Mouse (Mus musculus): Measurements from ENCODE around the gene Maco1. TPM values are rescaled to one million over a fixed set of nuclear protein-coding genes. Genes with fewer than 3 reads are reported as not detected.

Maco1 gene
- 36.1 and 39.9 TPM in 2 replicates for polyA plus RNA-seq (2015; fragmentation: Nextera tagmentation; extraction: Ambion mirVana)

DNA sequence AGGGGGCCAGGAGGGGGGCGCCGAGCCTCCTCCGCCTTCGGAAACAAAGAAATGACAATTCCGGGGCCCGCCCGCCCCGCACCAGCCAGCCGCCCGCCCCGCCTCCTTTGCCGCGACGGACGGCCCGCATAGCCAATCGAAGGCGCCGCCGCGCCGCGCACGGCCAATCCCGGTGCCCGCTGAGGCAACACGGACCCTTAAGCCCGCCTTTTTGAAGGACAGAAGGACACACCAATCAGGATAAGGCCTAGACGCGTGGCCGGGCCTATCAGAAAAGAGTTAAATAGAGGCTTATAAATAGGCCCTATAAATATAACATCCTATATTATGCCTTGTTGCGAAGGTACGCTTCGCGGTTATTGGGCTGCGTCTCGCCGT is at the start of gene Maco1:
Gene Maco1, minus strand, starts transcription at position 87 of the 378 bp plus-strand sequence.
- Histone ChIP-seq H3K36me3 (no peaks in the 10 kb centered on the region), H3K27me3 (no peaks in the 10 kb centered on the region), H3K9ac (peak within 1 kb of the TSS; percentile 93), H3K4me3 (peak within 1 kb of the TSS; percentile 99), H3K4me2 (peak within 1 kb of the TSS; percentile 87), H3K4me1 (peaks cover 32% of the 10 kb centered on the region), H3K27ac (peak within 1 kb of the TSS; percentile 90), H3K9me3 (no peaks in the 10 kb centered on the region)
- under 1% methylated on average over 38 of the region's 38 CpGs for WGBS
- peak; percentile 98 for ATAC-seq (ENCODE audit: borderline replicate concordance, extremely low read depth, low FRiP score, low TSS enrichment)

DNA sequence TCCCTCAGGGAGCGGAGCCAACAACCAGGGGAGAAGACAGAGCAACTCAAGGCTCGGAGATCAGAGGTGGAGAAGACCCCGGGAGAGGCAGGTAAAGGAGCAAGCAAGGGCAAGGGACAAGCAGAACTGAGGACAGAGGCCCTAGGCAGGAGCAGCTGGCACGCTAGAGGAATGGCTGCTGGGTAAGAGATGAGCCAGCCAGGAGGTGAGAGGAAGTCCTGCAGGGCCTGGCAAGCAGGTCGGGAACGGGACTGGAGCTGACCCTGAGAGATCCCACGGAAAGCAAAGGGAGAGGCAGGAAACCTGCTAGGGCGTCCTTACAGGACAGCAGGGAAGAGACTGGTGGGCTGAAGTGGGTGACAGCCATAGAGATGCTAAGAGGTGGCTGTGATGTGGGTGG is 48.0 kb upstream of the Maco1 start:
- Histone ChIP-seq H3K4me3 (no peak overlapping the region), H3K9ac (no peak overlapping the region), H3K36me3 (peaks cover 87% of the 10 kb centered on the region), H3K4me1 (no peaks in the 10 kb centered on the region), H3K27ac (no peak overlapping the region), H3K4me2 (no peak overlapping the region), H3K27me3 (no peaks in the 10 kb centered on the region), H3K9me3 (no peaks in the 10 kb centered on the region)
- ATAC-seq (ENCODE audit: borderline replicate concordance, extremely low read depth, low FRiP score, low TSS enrichment): no peak
- 91% methylated on average over 8 of the region's 8 CpGs for WGBS

DNA sequence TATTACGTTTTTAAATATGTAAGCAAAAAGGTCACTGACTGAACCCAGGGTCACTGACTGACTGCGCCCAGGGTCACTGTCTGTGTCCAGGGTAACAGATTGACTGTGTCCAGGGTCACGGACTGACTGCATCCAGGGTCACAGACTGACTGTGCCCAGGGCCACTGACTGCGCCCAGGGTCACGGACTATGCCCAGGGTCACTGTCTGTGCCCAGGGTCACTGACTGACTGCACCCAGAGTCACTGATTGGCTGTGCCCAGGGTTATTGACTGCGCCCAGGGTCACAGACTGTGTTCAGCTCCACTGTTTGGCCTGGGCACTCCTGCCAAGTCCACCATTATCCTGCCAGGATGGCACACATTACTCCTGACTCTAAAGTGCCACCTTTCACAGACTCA is 44.1 kb upstream of the Maco1 start:
- Histone ChIP-seq H3K9me3 (no peaks in the 10 kb centered on the region), H3K4me3 (no peak overlapping the region), H3K36me3 (peaks cover 60% of the 10 kb centered on the region), H3K4me2 (no peak overlapping the region), H3K27me3 (no peaks in the 10 kb centered on the region), H3K4me1 (no peaks in the 10 kb centered on the region), H3K27ac (no peak overlapping the region), H3K9ac (no peak overlapping the region)
- WGBS: 81% methylated on average over 6 of the region's 6 CpGs
- no peak for ATAC-seq (ENCODE audit: borderline replicate concordance, extremely low read depth, low FRiP score, low TSS enrichment)

DNA sequence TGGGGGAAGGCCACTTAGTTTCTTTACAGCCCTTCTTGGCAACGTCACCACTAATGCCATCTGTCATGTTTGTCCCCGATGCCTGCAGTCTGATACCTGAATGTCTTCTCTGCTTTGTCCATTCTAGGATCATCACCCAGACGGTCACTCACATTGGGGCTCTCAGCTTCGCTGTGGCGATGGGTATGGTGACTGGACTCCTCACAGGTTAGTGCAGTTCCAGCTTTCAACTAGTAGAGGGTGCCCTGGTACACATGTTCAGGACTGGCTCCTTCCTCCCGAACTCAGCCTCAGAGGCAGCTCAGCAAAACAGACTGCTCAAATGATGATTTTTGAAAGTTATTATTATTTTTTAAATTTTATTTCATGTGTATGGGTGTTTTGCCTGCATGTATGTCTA is 39.0 kb upstream of the Maco1 start:
- Histone ChIP-seq H3K36me3 (peaks cover 18% of the 10 kb centered on the region), H3K4me2 (no peak overlapping the region), H3K27ac (no peak overlapping the region), H3K9ac (no peak overlapping the region), H3K9me3 (no peaks in the 10 kb centered on the region), H3K27me3 (no peaks in the 10 kb centered on the region), H3K4me1 (no peaks in the 10 kb centered on the region), H3K4me3 (no peak overlapping the region)
- no peak for ATAC-seq (ENCODE audit: borderline replicate concordance, extremely low read depth, low FRiP score, low TSS enrichment)
- WGBS: 79% methylated on average over 6 of the region's 6 CpGs

DNA sequence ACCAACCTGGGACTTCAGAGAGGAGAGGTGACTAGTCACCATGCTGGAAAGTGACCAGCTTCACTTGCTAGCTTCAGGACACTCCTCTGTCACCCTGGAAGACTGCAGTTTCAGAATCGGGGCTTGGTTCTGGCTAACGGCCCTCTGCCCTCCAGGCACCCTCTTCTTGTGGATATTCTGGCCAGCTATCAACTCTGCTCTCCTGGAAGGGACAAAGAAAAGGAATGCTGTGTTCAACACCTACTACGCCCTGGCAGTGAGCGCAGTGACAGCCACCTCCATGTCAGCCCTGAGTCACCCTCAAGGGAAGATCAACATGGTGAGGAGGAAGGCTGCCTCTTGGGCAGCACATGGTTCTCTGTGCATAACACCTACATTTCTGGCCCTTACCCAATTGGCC is 31.2 kb upstream of the Maco1 start:
- no peak overlapping the region for H3K27ac ChIP-seq

DNA sequence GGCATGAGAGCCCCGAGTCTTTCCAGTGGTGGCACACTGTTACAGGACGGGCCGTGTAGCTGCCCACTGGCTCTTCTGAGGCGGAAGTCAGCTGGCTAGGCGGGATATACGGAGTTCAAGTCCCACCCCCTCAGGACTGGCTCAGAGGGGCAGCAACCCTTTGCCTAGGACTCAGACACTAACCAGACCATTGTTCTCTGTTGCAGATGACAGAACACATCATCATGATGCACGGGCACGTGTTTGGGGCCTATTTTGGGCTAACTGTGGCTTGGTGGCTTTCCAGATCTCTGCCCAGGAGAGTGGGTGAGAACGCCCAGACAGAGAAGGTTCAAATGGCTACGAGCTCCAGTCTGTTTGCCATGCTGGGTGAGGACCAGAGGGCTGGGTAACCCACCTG is 30.7 kb upstream of the Maco1 start:
- Histone ChIP-seq H3K27me3 (no peaks in the 10 kb centered on the region), H3K27ac (no peak overlapping the region)
- ATAC-seq (ENCODE audit: borderline replicate concordance, extremely low read depth, low FRiP score, low TSS enrichment): no peak

More for the DNA sequence above, 31.2 kb upstream of the Maco1 start:
- Histone ChIP-seq H3K4me3 (no peak overlapping the region), H3K36me3 (no peaks in the 10 kb centered on the region), H3K27me3 (no peaks in the 10 kb centered on the region), H3K9ac (no peak overlapping the region), H3K9me3 (no peaks in the 10 kb centered on the region), H3K4me1 (peaks cover 5% of the 10 kb centered on the region), H3K4me2 (no peak overlapping the region)
- no peak for ATAC-seq (ENCODE audit: borderline replicate concordance, extremely low read depth, low FRiP score, low TSS enrichment)
- 88% methylated on average over 4 of the region's 4 CpGs for WGBS

DNA sequence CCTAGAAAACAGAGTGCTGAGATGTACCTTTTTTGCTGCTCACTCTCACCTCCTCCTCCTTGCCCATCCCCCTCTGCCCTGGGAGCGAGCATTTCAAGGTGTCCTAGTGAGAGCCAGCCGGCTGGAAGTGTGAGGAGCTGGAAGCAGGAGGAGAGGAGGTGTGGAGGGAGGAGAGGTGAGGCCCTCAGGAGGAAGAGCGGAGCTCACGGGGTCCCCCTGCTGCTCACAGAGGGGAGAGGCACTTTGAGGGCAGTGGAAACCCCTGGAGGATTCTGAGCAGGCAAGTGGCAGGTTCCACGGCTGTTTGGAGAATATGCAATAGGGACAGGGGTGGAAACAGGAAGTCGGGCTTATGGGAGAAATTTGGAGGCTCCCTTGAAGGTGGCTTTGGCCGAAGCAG is 30.1 kb upstream of the Maco1 start:
- WGBS: 19% methylated on average over 7 of the region's 7 CpGs
- H3K27me3 ChIP-seq: no peaks in the 10 kb centered on the region
- no peak overlapping the region for H3K9ac ChIP-seq
- H3K36me3 ChIP-seq: no peaks in the 10 kb centered on the region
- ATAC-seq (ENCODE audit: borderline replicate concordance, extremely low read depth, low FRiP score, low TSS enrichment): no peak
- H3K27ac ChIP-seq: no peak overlapping the region
- no peak overlapping the region for H3K4me2 ChIP-seq
- H3K9me3 ChIP-seq: no peaks in the 10 kb centered on the region
- peaks cover 8% of the 10 kb centered on the region for H3K4me1 ChIP-seq
- H3K4me3 ChIP-seq: no peak overlapping the region

More for the DNA sequence above, 30.7 kb upstream of the Maco1 start:
- H3K4me3 ChIP-seq: no peak overlapping the region
- no peak overlapping the region for H3K9ac ChIP-seq
- H3K4me1 ChIP-seq: peaks cover 8% of the 10 kb centered on the region
- no peaks in the 10 kb centered on the region for H3K9me3 ChIP-seq
- no peaks in the 10 kb centered on the region for H3K36me3 ChIP-seq
- WGBS: 77% methylated on average over 10 of the region's 10 CpGs
- no peak overlapping the region for H3K4me2 ChIP-seq

DNA sequence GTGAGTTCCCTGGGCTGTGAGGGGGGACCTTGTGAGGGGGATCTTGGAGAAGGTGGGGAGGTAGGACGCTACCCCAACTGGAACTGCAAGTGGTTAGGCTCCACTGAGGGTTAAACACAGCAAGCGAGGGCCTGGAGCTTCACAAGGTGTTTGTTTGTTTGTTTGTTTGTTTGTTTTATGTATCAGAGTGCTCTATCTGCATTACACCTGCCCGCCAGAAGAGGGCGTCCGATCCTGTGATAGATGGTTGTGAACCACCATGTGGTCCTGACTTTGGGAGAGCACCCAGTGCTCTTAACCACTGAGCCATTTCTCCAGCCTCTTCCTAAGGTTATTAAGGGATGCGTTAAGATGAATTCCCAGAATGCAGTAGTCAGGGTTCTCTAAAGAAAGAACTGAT is 26.9 kb upstream of the Maco1 start:
- no peaks in the 10 kb centered on the region for H3K27me3 ChIP-seq
- no peak for ATAC-seq (ENCODE audit: borderline replicate concordance, extremely low read depth, low FRiP score, low TSS enrichment)
- WGBS: 35% methylated on average over 6 of the region's 6 CpGs
- no peak overlapping the region for H3K9ac ChIP-seq
- H3K4me2 ChIP-seq: peak overlapping the region; percentile 54
- no peak overlapping the region for H3K27ac ChIP-seq
- no peaks in the 10 kb centered on the region for H3K36me3 ChIP-seq
- no peaks in the 10 kb centered on the region for H3K9me3 ChIP-seq
- H3K4me3 ChIP-seq: 0 out of 2 replicates have a peak overlapping the region, but pooled peaks have one; percentile 24
- H3K4me1 ChIP-seq: peaks cover 8% of the 10 kb centered on the region

DNA sequence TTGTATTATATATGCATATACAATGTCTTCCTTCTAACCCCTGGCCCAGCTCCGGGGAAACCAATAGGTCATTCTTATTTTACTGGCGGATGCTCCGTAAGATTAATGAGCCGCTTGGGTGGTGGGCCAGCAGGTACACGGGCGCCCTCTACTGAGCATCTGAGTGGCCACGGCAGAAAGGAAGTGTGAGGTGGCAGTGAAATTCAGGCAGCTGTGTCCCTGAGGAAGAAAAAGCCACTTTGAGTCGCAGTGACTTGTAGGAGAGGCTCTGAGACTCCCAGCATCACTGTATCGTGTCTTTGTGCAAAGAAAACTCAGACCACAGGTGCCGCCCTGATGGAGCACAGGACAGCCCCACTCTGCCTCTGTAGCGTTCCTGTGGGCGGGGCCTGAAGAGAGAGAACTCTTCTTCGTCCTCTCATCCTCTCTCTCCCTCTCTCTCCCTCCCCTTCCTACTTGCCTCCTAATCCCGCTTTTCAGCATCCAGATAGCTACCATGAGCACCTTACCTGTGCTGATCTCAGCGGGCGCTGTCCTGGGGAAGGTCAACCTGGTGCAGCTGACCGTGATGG is 26.4 kb upstream of the Maco1 start:
- no peaks in the 10 kb centered on the region for H3K9me3 ChIP-seq
- WGBS: 4% methylated on average over 17 of the region's 17 CpGs
- H3K9ac ChIP-seq: no peak overlapping the region
- no peaks in the 10 kb centered on the region for H3K27me3 ChIP-seq
- H3K4me2 ChIP-seq: peak overlapping the region; percentile 54
- no peaks in the 10 kb centered on the region for H3K36me3 ChIP-seq
- peaks cover 8% of the 10 kb centered on the region for H3K4me1 ChIP-seq
- ATAC-seq (ENCODE audit: borderline replicate concordance, extremely low read depth, low FRiP score, low TSS enrichment): peak; percentile 28; the same call in 1 of the 2 replicates
- H3K27ac ChIP-seq: no peak overlapping the region
- peak overlapping the region; percentile 24 for H3K4me3 ChIP-seq

DNA sequence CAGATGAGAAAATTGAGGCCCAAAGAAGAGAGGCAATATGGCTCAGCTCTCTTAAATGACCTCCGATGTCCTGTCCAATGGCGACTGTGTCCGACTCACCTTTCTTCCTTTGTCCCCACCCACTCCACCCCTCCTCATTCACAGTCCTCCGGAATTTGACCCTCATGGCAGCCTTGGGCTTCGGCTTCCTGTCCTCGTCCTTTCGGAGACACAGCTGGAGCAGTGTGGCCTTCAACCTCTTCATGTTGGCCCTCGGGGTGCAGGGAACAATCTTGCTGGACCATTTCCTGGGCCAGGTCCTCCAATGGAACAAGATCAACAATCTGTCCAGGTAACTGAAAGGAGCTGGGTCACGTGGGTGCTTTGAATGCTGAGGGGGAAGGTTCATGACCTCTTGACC is 23.0 kb upstream of the Maco1 start:
- no peak overlapping the region for H3K4me3 ChIP-seq
- H3K4me2 ChIP-seq: no peak overlapping the region
- H3K9ac ChIP-seq: no peak overlapping the region
- no peaks in the 10 kb centered on the region for H3K9me3 ChIP-seq
- no peaks in the 10 kb centered on the region for H3K36me3 ChIP-seq
- H3K4me1 ChIP-seq: peaks cover 15% of the 10 kb centered on the region
- no peak for ATAC-seq (ENCODE audit: borderline replicate concordance, extremely low read depth, low FRiP score, low TSS enrichment)
- H3K27me3 ChIP-seq: no peaks in the 10 kb centered on the region
- no peak overlapping the region for H3K27ac ChIP-seq
- 69% methylated on average over 9 of the region's 9 CpGs for WGBS

DNA sequence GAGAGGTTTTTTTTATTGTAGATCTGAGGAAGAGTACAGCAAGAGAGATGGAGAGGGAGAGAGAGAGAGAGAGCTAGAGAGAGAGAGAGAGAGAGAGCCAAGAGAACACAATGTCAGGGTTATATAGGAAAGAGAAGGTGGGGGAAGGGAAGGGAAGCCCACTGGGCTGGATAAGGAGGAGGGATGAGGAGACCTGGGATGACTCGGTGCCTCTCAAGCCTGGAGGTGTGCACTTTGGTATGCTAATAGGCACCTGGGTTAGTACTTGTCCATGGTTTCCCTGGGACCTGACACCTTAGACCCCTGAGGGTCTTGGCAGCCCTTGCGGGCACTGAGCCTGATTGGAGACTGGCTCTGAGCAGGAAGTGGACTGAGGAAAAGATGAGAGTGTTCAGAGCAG is 18.8 kb upstream of the Maco1 start:
- no peak overlapping the region for H3K9ac ChIP-seq

DNA sequence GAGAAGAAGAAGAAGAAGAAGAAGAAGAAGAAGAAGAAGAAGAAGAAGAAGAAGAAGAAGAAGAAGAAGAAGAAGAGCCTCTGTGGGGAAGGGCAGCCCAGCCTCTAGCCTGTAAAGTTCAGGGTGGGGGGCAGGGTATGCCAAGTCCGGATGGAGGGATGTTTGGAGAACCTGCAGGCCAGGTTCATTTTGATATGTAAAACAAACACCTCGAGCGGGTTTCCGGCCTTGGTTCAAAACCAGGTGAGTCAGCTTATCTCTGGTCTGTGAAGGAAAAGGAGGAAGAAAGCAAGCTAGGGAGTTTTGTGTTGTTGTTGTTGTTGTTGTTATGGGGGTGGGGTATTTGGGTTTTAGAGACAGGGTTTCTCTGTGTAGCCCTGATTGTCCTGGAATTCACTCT is 18.3 kb upstream of the Maco1 start:
- no peak overlapping the region for H3K27ac ChIP-seq
- no peak for ATAC-seq (ENCODE audit: borderline replicate concordance, extremely low read depth, low FRiP score, low TSS enrichment)
- no peaks in the 10 kb centered on the region for H3K9me3 ChIP-seq
- H3K4me1 ChIP-seq: peaks cover 17% of the 10 kb centered on the region; the same call in 1 of the 2 replicates
- no peak overlapping the region for H3K4me3 ChIP-seq
- WGBS: 20% methylated on average over 4 of the region's 4 CpGs
- H3K36me3 ChIP-seq: no peaks in the 10 kb centered on the region
- peaks cover 19% of the 10 kb centered on the region for H3K27me3 ChIP-seq
- no peak overlapping the region for H3K4me2 ChIP-seq
- H3K9ac ChIP-seq: no peak overlapping the region

More for the DNA sequence above, 18.8 kb upstream of the Maco1 start:
- whole genome bisulfite sequencing: 31% methylated on average over 2 of the region's 2 CpGs
- Histone ChIP-seq H3K4me3 (no peak overlapping the region), H3K36me3 (no peaks in the 10 kb centered on the region), H3K27me3 (peaks cover 19% of the 10 kb centered on the region), H3K9me3 (no peaks in the 10 kb centered on the region), H3K4me2 (no peak overlapping the region), H3K4me1 (peaks cover 17% of the 10 kb centered on the region; the same call in 1 of the 2 replicates), H3K27ac (no peak overlapping the region)
- no peak for ATAC-seq (ENCODE audit: borderline replicate concordance, extremely low read depth, low FRiP score, low TSS enrichment)

Measured in lung, embryonic 15.5 days (tissue).